Mouse (Mus musculus): ENCODE results near the gene Ncoa1.
"Not testable (repeated sequence)": the region's sequence is repeated elsewhere in the genome, so short reads cannot be mapped to it uniquely, and the experiment has no call there.

- not testable (repeated sequence) for TF ChIP-seq CTCF, EP300 (IDR thresholded peaks at IDR 0.05; ENCODE audit: low read depth)
Observed at GRCm38 (mm10) chr12:4358653-4359052, 118.3 kb downstream of the Ncoa1 start.
